Mouse (Mus musculus) A20 (cell line): ENCODE data around the gene Ern1.
A peak's percentile ranks its signal among the peaks of the same experiment; 100 is the strongest.

Experiments
- DNase-seq: peaks from one replicate; pipeline ENCODE4 v3.0.0-alpha.2; 2011; ENCODE audit warnings: low read depth, low spot score

Gene Ern1

DNA sequence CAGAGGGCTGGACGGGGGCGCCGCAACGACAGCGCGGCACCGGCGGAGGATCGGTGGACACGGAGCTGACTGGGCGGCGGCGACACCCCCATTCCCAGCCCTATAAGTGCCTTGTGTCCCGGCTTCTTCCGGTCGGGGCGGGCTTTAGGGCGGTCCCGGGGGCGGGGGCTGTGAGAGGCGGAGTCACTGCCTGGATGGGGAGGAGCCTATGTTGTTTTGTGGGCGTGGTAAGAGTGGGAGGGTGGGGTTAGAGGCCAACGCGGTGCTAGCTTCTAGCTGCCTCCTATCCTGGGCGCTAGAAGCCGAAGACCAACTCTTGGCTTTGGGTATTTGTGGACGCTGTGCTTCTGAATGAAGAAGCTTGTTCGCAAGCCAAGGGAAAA is at the start of gene Ern1:
Gene Ern1 (minus strand): TSS at position 120 of the 383 bp plus-strand sequence.
- peak; percentile 96 for DNase-seq

DNA sequence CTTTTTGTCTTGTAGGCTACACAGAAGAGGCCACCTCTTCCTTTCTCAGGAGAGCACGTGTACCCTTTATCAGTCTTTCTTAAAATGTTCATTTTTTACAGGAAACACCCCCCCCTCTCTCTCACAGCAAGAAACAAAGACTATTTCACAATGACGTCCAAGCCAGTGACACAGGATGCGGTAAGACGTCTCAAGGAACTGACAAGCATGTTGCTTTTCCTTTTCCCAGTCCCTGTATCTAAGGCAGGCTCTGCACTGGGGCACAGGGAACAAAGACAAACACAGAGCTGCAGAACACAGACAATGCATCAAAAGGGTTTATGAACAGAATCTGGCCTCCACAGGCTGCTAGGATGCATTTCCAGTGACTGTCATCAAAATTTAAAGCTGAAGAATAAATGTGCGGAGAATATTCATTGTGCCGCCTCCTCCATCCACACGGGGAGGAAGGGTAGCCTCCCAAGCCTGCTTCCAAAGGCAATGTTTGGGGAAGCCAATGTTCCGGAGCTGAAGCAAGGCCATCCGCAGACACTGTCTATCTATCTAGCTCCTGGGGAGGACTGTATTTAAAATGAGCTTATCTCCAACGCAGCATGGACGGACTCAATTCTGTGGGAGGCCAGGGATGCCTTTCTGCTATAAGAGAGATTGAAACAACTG is 48.7 kb upstream of the Ern1 start:
- DNase-seq, result no peak

DNA sequence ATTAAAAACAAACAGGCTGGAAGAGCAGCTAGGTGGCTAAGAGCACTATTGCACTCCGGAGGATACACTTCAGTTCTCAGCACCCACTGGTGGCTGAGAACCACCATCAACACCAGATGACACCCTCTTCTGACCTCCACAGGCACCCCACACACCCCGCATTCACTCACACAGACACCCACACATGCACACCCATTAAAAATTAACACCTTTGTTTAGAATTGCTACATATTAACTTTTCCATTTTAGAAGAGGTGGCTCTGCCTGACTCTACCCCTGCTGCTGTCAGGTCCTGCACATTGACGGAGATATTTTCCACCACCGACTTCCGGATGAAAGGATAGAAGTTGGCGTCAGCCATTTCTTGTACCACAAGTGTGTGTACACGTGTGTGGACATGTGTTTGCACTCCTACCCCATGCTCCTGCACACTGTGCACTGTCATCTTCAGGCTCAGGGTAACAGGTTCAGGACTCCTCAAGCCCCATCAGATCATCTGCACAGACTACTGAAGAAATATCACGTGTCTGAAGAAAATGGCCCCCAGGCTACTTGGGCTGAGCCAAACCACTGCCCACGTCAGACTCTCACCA is 48.1 kb upstream of the Ern1 start:
- no peak for DNase-seq

DNA sequence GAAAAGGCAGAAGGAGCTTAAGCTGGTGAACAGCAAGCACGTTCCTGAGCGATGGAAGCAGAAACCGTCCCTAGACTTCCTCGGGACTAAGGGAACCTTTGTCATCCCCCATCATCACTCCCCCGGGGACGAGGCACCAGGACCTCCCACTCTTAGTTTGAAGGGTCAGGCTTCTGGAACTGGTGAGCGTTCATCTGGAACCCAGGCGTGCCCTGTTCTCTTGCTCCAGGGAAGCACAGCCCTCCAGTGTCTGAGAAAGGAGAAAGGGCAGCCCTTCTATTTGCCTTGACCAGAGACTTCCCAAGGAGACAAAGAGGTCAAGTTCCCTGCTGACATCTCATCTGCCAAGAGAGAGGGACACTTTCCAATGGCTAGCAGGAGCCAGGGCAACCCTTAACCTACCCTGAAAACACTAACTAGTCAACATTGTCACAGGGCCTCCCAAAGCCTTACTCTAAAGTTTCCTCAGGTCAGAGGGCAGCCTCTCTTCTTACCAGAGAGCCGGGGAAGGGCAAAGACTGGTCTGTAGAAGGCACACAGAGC is 44.7 kb upstream of the Ern1 start:
- no peak for DNase-seq

DNA sequence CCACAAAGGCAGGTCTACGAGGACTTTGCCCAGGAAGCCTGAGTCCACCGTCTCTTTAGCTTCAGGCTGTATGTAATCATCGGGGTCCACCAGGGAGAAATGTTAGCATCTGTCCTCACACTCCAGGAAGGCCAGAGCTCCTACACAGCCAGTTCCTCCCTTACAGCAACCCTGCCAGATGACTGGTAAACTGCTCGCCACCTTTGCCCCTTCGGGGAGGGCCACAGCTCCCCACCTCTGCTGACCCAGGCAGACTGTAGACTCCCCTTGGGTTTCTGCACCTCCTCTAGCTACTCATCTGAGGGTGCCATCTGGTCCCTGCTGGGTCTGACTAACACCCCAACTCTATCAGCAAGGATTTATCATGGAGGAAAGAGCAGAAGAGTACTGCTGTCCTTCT is 42.1 kb upstream of the Ern1 start:
- DNase-seq, result no peak

DNA sequence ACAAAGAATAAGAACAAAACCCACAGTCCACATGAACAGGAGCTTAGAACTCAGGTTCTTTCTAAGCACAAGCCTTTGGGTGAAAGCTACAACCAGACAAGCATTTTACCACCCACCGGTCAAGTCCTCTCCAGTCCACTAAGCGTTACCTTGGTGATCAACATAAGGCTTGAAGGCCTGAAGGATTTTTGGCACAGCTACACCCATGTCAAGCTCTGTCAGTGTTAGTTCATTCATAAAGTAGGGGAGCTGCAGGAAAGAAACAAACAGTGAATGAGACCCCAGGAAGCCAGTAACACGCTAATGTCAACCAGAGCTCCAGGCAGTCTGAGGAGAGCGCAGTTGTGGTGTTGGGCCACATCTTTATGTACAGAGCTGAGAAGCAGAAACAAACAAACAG is 41.5 kb upstream of the Ern1 start:
- no peak for DNase-seq

DNA sequence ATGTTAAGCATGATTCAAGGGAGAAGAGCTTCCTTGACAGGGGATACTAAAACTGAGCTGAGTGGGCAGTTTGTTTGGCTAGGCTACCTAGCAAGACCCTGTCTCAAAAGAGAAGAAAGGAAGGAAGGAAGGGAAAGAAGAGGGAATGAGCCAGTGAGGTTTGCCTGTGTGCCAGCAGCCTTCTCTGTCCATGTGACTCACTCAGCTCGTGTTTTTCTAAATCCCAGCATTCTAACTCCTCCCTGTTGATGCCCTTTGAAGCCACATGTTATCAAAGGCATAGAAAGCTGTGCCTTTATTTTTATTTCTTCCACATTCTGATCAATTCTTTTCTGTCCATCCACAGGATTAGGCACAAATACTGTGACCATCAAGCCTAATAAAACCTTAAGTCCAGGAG is 40.3 kb upstream of the Ern1 start:
- no peak for DNase-seq

DNA sequence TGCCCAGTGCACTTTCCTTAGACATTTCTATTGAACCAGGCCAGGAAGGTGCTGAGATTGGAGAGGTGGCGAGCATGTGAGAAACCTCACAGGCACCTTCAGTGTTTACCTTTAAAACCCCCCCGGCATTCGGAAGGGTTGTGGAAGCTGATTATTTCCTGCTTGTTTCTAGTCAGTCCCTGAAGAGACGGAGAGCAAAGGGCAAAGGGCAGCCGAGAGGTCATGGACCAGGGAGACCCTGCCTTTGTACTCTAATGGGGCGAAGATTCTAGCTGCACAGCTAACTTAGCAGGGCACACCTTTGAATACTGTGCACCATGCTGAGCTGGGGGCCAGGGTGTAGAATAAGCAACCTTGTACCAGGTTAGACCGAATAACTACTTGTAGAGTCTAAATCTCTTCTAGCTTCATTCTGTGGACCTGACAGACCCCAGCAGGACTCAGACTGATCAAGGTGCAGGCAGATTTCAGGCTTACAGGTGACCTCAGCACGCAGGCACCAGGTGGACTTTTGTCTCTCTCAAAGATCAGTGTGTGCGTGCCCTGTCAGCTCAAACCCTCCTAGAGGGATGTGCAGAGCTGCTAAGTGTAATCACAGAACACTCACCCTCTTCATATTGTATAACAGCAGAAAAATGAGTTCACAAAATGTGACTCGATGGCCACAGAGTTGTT is 39.6 kb upstream of the Ern1 start:
- no peak for DNase-seq

DNA sequence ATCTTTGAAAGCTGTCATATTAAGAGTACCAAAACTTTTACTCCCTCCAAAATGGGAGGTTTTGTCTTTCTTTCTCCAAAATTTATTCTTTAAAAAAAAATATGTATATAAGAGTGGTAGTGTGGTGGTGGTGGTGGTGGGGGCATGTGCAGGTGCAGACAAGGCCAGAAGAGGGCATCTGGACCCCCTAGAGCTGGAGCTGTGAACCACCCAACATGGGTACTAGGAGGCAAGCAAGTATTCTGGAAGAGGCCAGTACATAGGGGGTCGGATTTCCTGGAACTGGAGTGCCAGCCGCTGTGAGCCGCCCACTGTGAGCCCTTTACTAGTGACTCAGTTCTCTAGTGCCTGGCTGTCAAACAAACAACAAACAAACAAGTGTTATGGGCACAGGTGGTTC is 34.9 kb upstream of the Ern1 start:
- no peak for DNase-seq

DNA sequence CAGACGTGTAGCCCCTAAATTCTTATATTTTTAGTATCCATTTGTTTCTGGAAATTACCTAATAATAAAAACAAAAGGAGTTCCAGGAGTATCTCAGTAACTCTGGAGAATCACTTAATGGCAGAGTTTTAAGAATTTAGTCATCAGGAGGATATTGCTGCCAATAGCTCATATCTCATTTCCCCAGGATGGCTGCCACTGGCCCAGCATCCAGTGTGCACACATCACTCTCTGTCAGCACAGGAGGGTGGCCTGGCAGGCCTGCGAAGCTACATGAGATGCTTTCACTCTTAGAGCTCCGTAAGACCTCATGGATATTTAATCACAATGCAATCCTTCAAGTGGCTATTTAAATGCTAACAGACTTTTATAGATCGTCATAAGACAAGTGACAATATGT is 34.0 kb upstream of the Ern1 start:
- no peak for DNase-seq

DNA sequence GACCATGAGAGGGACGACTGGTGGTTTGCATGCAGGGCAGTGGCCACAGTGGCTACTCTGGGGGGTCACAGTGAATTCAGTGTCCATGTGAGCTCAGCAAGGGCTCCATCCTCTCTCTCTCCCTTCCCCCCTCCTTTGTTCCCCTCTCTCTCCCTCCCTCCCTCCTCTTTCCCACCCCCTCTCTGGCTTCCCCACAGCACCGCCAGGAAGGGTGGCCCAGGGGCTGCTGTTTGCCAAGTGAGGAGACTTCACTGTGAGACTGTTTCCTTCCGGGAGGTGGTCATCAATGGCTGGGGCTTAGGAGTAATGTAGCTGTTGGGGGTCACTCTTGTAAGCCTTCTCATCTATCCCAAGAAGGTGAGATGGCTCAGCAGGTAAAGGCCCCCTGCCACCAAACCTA is 32.8 kb upstream of the Ern1 start:
- DNase-seq, result no peak

DNA sequence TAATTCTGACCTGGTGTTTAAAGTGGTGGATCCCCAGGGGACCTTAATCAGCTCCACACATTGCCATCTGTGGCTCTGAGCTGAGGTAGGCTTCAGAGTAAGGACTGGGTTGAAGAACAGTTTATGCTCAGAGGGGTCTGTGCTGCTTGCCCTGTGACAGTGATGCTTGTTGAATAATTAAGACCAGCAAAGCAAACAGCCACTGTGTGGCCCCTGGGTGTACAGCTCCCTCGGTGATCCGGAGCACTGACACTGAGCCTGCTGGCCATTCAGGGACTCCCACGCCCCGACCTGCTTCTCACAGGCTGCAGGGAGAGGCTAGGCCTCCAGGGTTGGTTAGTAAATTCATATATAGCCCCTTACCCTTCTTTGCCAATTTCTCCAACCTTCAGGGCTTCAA is 31.9 kb upstream of the Ern1 start:
- no peak for DNase-seq

DNA sequence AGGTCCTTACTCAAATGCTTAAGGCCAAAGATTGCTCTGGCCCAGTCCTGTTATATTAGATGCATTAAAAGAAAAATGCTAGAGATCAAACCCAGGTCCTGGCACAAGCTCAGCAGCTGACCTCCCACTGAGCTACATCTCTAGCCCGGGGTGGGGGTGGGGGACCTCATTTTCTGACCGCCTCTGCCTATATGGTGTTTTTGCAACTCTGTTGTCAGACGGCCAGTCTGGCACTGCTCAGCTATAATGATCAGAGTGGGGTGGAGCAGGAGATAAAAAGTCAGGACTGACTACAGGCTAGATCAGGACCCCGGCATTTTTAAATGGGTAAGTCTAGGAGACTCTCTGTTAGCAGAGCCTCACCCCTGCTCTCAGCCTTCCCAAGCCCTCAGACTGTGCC is 30.7 kb upstream of the Ern1 start:
- DNase-seq, result no peak

DNA sequence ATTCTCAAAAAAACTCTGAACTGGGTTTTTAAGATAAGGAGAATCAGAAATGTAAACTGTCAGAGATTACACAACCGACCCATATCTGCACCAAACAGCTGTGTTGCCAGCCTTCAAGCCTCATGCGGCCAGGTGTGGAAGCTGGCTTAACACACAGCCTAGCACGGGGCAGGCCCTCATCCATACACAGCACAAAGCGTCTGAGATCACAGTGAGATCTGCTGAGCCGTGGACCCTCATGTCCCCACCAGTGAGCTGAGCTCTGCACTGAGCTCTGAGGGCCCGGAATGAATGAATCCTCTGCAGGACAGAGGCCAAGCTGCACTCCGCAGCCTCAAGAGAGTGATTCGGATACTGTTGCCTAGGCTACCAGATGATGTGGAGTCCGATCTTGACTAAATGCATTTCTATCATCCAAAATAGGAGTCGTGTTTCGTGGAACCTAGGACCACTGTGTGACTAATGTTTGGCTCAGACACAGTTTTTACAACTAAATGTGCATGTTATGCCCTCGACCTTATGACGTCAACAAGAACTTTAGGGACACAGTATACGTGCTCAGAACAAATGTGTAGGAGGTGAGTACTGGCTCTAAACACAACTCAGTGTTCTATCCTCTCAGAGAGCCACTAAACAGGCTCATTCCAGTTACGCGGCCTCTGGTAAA is 27.6 kb upstream of the Ern1 start:
- no peak for DNase-seq

DNA sequence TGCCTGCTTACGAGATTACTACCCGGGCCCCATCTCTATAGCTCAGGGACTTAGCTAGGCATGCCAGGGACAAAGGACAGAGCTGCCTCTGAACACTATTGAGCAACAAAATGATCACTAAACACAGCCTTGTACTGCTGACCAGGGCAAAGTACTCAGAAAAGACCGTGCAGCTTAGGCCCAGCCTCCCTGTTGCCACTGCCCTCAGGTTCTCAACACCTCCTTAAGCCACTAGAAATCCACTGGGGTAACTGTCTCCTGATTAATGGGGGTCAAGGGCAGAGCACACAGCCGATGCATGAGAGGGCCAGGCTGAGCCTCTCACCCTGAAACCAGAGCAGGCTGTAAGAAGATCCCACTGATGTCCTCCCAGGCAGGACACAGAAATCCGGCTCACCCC is 26.8 kb upstream of the Ern1 start:
- no peak for DNase-seq

DNA sequence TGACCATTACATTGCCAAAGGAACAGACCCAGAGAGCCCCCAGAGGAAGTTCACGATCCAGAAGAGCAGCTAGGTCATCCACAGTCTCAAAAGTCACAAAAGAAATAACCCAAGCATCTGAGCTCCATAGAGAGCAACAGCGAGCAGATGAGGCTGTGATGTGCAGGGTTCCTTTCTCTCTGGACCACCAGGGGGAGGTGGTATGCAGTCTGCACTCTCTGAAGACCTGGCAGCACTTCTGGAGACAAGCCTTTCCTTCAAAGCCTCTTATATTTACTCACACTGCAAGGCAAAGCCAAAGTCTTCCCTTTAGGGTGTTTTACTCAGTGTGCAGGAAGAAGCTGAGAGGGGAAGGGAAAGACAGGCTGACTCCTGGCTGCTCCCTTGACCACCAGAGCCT is 25.5 kb upstream of the Ern1 start:
- peak; percentile 57 for DNase-seq

DNA sequence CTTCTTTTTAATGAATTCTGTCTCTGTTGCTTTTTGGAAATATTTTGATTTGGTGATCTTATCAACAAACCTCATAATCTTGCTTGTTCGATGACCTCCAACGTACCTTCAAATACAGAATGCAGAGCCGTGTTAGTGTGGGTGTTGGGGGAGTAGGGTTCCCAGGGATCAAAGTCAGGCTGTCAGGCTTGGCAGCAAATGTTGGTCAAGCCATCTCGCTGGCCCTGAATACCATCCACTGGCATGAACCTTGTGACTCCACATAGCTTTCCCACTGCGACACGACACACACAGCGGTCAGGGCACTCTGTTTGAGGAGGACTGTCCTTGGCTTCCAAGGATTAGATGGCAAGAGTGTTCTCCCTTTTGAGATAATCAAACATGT is 24.3 kb upstream of the Ern1 start:
- DNase-seq, result no peak

DNA sequence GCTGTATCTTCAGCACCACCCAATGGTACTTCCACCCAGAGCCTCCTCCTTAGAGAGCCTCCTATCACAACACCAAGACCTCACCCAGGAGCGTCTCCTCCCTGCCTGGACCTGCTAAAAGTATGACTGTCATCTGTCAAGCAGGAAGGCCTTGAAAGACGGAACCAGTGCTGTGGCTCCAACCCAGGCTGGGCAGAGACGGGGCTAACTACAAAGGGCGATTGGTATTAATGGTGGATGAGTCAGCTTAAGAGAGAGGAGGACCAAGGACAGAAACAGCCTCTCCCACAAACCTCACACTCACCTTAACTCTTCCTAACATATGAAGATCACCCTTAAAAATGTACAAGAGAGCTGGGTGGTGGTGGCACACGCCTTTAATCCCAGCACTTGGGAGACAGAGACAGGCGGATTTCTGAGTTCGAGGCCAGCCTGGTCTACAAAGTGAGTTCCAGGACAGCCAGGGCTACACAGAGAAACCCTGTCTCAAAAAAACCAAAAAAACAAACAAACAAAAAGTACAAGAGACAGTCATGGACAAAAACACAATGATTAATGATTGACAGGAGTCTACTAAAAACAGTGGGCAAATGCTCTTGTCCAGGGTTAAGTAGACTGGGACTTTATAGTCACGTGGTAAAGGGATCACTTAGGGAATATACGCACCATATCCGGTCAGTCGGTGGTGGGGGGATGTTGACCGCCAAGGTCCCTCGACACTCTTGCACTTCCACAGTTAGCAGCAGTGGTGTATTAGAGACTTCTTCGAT is 23.8 kb upstream of the Ern1 start:
- no peak for DNase-seq

DNA sequence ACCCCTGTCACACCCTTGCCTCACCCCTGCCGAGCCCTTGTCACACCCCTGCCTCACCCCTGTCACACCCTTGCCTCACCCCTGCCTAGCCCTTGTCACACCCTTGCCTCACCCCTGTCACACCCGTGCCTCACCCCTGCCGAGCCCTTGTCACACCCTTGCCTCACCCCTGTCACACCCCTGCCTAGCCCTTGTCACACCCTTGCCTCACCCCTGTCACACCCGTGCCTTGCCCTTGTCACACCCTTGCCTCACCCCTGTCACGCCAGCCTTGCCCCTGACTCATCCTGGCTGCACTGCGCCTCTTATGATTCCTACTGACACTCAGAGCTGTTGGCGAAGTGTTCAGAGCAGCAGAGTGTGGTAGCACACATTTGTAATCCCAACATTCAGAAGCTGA is 20.0 kb upstream of the Ern1 start:
- no peak for DNase-seq

DNA sequence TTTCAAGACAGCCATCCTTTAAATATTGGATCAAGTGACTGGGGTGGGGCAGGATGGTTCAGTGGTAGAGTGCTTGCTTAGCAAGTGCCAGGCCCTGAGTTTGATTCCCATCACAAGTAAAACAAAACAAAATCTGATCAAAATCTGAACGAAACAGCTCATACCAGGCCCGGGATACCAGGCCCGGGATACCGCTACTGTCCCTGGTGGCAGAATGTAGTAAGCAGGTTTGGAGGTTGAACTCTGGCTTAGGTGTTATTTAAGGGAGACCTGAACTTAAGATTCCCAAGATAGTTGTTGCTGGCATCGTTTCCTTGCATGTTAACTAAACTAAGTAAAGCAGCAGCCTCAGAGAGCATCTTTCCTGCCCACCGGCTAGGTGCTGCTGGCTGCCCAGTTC is 18.6 kb upstream of the Ern1 start:
- no peak for DNase-seq

DNA sequence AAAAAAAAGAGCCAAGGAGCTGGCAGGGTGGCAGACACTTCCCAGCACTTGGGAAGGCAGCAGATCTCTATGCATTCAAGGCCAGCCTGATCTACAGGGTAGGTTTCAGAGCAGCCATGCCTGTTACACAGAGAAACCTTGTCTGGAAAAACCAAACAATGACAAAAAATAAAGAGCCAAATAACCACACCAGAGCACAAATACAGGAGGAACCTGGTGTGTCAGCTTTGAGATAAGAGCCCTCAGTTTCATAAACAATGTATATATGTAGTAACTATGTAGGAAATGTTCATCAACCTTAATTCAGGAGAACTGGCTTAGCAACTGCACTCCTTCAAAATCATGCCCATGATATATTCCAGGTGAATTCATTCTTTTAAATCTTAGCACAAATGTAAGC is 16.5 kb upstream of the Ern1 start:
- DNase-seq, result no peak

DNA sequence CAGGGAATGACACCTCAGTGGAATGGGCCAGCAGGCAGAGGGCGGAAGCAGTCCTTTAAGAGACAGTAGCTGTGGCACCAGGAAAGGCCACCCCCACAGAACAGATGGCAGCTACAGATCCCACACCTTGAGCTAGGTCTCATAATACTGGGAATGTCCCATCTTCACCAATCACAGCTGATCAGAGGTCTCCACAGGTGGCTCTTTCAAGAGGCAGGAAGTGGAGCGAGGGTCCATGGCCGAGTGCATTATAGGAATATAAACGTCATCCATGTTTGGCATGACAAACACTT is 15.7 kb upstream of the Ern1 start:
- DNase-seq, result no peak
